Mouse (Mus musculus) E14TG2a.4 (cell line): ENCODE results near the gene Mmp8.

Experiments used
- H3K27me3 ChIP-seq: 2 replicates; pipeline ENCODE4 v1.6.1; 2014; ENCODE audit warnings: low read length, control low read depth; ENCODE audit not compliant: insufficient read depth
- H3K36me3 ChIP-seq: 2 replicates; pipeline ENCODE4 v1.6.1; 2014; ENCODE audit warnings: low read length, control low read depth; ENCODE audit not compliant: insufficient read depth
- H3K4me1 ChIP-seq: replicated peaks from 2 replicates; pipeline ENCODE4 v1.6.1; 2014; ENCODE audit warnings: low read depth, low read length, control low read depth
- H3K4me3 ChIP-seq: replicated peaks from 2 replicates; pipeline ENCODE4 v1.5.1; 2014; ENCODE audit warnings: mild to moderate bottlenecking, low read length
- H3K9me3 ChIP-seq: 2 replicates; pipeline ENCODE4 v1.6.1; 2014; ENCODE audit warnings: low read length, control low read depth
- NANOG ChIP-seq: IDR thresholded peaks from 2 replicates; pipeline ENCODE4 v1.6.1; 2014; ENCODE audit warnings: borderline replicate concordance, low read length, mixed read lengths

Gene Mmp8

DNA sequence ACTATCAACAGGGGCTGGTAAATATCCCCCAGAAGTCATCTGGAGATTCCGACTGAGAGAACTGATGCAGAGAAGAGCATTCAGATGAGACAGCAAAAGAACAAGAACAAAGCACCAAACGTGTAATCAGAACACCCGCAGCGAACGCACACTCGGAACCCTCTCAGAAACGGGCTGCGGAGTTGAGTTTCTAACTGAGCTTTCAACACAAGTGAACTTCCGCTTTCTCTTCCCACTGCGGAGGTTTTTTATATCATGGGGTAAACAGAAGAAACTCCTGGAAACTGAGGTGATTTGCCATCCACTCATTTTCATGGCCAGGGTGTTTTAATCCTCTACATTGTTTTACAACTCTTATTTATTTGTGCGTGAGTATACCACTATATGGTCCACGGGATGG is 47.4 kb downstream of the Mmp8 start:
- TF ChIP-seq NANOG = no peak
- peaks cover 25% of the 10 kb centered on the region for H3K9me3 ChIP-seq
- H3K36me3 ChIP-seq = no peaks in the 10 kb centered on the region
- peaks cover 5% of the 10 kb centered on the region; the same call in 1 of the 2 replicates for H3K4me1 ChIP-seq
- no peak overlapping the region for H3K4me3 ChIP-seq
- no peaks in the 10 kb centered on the region for H3K27me3 ChIP-seq
